Mouse (Mus musculus): ENCODE measurements around the gene Mga. TPM values are rescaled to one million over a fixed set of nuclear protein-coding genes. Genes with fewer than 3 reads are reported as not detected.

The Mga gene
- polyA plus RNA-seq, 1 experiment from 2014 or later = 19.4 TPM

DNA sequence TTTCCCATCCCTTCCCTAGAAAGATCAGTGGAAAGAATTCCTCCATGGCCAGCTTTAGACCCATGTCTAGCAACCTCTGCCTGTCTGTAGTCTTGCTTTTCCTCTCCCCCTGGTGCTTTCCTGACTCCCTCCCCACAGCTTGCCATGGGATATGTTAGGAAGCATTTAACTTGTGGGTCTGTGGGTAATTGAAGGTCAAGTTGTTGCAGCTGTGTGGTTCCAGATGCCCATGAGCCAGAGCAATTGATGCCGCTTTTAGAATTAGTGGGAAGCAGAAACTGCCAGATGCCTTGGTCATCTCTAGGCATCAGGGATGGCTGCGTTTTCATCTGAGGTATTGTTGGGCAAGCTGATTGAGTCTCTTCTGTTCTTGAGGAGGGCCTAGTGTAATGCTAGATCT lies 84.6 kb downstream of the Mga start:
- Histone ChIP-seq H3K4me2 (ENCODE audit: low read length) (no peak overlapping the region), H3K27me3 (replicated peaks; ENCODE audit: control insufficient read depth, insufficient read depth, low read length) (no peaks in the 10 kb centered on the region), H3K9me3 (ENCODE audit: control insufficient read depth, low read length) (no peaks in the 10 kb centered on the region), H3K4me1 (ENCODE audit: control insufficient read depth, insufficient read depth, low read depth, low read length) (0 out of 2 replicates have a peak, but pooled peaks cover 4% of the 10 kb centered on the region), H3K36me3 (ENCODE audit: control insufficient read depth, insufficient read depth, low read length) (no peaks in the 10 kb centered on the region), H3K27ac (ENCODE audit: low read depth, low read length) (no peak overlapping the region), H3K4me3 (ENCODE audit: low read length) (no peak overlapping the region), H3K9ac (ENCODE audit: low read depth, low read length) (no peak overlapping the region)
- ATAC-seq = no peak
- WGBS = 78% methylated on average over 2 of the region's 2 CpGs

DNA sequence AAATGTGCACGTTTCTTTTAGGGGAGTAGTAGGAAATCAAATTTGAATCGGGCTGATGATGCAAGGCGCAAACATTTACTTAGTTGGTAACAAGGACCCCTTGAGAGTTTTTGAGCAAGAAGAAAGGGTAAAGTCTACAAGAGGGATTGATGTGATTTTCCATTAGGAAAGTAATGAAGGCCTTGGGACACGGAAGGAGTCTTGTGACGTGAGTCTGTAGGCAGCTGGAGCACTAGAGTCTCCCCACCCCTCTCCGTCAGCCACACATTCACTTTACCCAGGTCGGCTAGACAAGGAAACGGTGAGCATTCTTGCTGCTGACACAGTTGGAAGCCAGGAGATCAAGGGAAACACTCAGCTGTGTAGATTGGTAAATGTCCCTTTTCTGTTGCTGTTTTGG lies 88.8 kb downstream of the Mga start:
- H3K4me3 ChIP-seq (ENCODE audit: low read length) = no peak overlapping the region
- no peak overlapping the region for H3K4me2 ChIP-seq (ENCODE audit: low read length)
- no peaks in the 10 kb centered on the region for H3K4me1 ChIP-seq (ENCODE audit: control insufficient read depth, insufficient read depth, low read depth, low read length)
- no peaks in the 10 kb centered on the region for H3K9me3 ChIP-seq (ENCODE audit: control insufficient read depth, low read length)
- H3K9ac ChIP-seq (ENCODE audit: low read depth, low read length) = no peak overlapping the region
- ATAC-seq = no peak
- 64% methylated on average over 8 of the region's 8 CpGs for WGBS
- no peaks in the 10 kb centered on the region for H3K27me3 ChIP-seq (replicated peaks; ENCODE audit: control insufficient read depth, insufficient read depth, low read length)
- no peak overlapping the region for H3K27ac ChIP-seq (ENCODE audit: low read depth, low read length)
- H3K36me3 ChIP-seq (ENCODE audit: control insufficient read depth, insufficient read depth, low read length) = no peaks in the 10 kb centered on the region

- 59% methylated on average over 6 of the region's 6 CpGs for WGBS
- H3K4me3 ChIP-seq (ENCODE audit: low read length) = no peak overlapping the region
Measured at GRCm38 (mm10) chr2:119986369-119986768, 89.3 kb downstream of the Mga start.

GRCm38 (mm10) chr2:119987441-119987840 lies 90.4 kb downstream of the Mga start:
- H3K4me1 ChIP-seq (ENCODE audit: control insufficient read depth, insufficient read depth, low read depth, low read length) = no peaks in the 10 kb centered on the region
- no peak for ATAC-seq
- no peaks in the 10 kb centered on the region for H3K36me3 ChIP-seq (ENCODE audit: control insufficient read depth, insufficient read depth, low read length)
- H3K9me3 ChIP-seq (ENCODE audit: control insufficient read depth, low read length) = no peaks in the 10 kb centered on the region
- H3K4me2 ChIP-seq (ENCODE audit: low read length) = no peak overlapping the region
- 95% methylated on average over 2 of the region's 2 CpGs for WGBS
- no peaks in the 10 kb centered on the region for H3K27me3 ChIP-seq (replicated peaks; ENCODE audit: control insufficient read depth, insufficient read depth, low read length)
- H3K4me3 ChIP-seq (ENCODE audit: low read length) = no peak overlapping the region
- no peak overlapping the region for H3K9ac ChIP-seq (ENCODE audit: low read depth, low read length)
- H3K27ac ChIP-seq (ENCODE audit: low read depth, low read length) = no peak overlapping the region

More at GRCm38 (mm10) chr2:119986369-119986768, 89.3 kb downstream of the Mga start:
- Histone ChIP-seq H3K27me3 (replicated peaks; ENCODE audit: control insufficient read depth, insufficient read depth, low read length) (no peaks in the 10 kb centered on the region), H3K4me2 (ENCODE audit: low read length) (no peak overlapping the region), H3K9me3 (ENCODE audit: control insufficient read depth, low read length) (no peaks in the 10 kb centered on the region), H3K27ac (ENCODE audit: low read depth, low read length) (no peak overlapping the region), H3K4me1 (ENCODE audit: control insufficient read depth, insufficient read depth, low read depth, low read length) (no peaks in the 10 kb centered on the region), H3K36me3 (ENCODE audit: control insufficient read depth, insufficient read depth, low read length) (no peaks in the 10 kb centered on the region), H3K9ac (ENCODE audit: low read depth, low read length) (no peak overlapping the region)
- ATAC-seq = no peak

GRCm38 (mm10) chr2:119988952-119989351 lies 91.9 kb downstream of the Mga start:
- Histone ChIP-seq H3K4me3 (ENCODE audit: low read length) (no peak overlapping the region), H3K9me3 (ENCODE audit: control insufficient read depth, low read length) (no peaks in the 10 kb centered on the region), H3K4me2 (ENCODE audit: low read length) (no peak overlapping the region), H3K36me3 (ENCODE audit: control insufficient read depth, insufficient read depth, low read length) (no peaks in the 10 kb centered on the region), H3K27me3 (replicated peaks; ENCODE audit: control insufficient read depth, insufficient read depth, low read length) (no peaks in the 10 kb centered on the region), H3K4me1 (ENCODE audit: control insufficient read depth, insufficient read depth, low read depth, low read length) (no peaks in the 10 kb centered on the region), H3K27ac (ENCODE audit: low read depth, low read length) (no peak overlapping the region), H3K9ac (ENCODE audit: low read depth, low read length) (no peak overlapping the region)
- no peak for ATAC-seq
- 95% methylated on average over 4 of the region's 4 CpGs for WGBS

- H3K27ac ChIP-seq (ENCODE audit: low read depth, low read length) = no peak overlapping the region
- no peaks in the 10 kb centered on the region for H3K36me3 ChIP-seq (ENCODE audit: control insufficient read depth, insufficient read depth, low read length)
- 87% methylated on average over 6 of the region's 6 CpGs for WGBS
- H3K4me3 ChIP-seq (ENCODE audit: low read length) = no peak overlapping the region
- H3K9ac ChIP-seq (ENCODE audit: low read depth, low read length) = no peak overlapping the region
- H3K9me3 ChIP-seq (ENCODE audit: control insufficient read depth, low read length) = no peaks in the 10 kb centered on the region
- ATAC-seq = no peak
- no peaks in the 10 kb centered on the region for H3K27me3 ChIP-seq (replicated peaks; ENCODE audit: control insufficient read depth, insufficient read depth, low read length)
- H3K4me2 ChIP-seq (ENCODE audit: low read length) = no peak overlapping the region
- H3K4me1 ChIP-seq (ENCODE audit: control insufficient read depth, insufficient read depth, low read depth, low read length) = peaks cover 4% of the 10 kb centered on the region
Measured at GRCm38 (mm10) chr2:119990881-119991280, 93.9 kb downstream of the Mga start.

- H3K4me2 ChIP-seq (ENCODE audit: low read length) = no peak overlapping the region
- H3K27me3 ChIP-seq (replicated peaks; ENCODE audit: control insufficient read depth, insufficient read depth, low read length) = no peaks in the 10 kb centered on the region
- H3K27ac ChIP-seq (ENCODE audit: low read depth, low read length) = no peak overlapping the region
- H3K9me3 ChIP-seq (ENCODE audit: control insufficient read depth, low read length) = no peaks in the 10 kb centered on the region
- H3K9ac ChIP-seq (ENCODE audit: low read depth, low read length) = no peak overlapping the region
- no peaks in the 10 kb centered on the region for H3K36me3 ChIP-seq (ENCODE audit: control insufficient read depth, insufficient read depth, low read length)
- no peak overlapping the region for H3K4me3 ChIP-seq (ENCODE audit: low read length)
- 85% methylated on average over 2 of the region's 2 CpGs for WGBS
- ATAC-seq = no peak
- peaks cover 4% of the 10 kb centered on the region for H3K4me1 ChIP-seq (ENCODE audit: control insufficient read depth, insufficient read depth, low read depth, low read length)
Measured at GRCm38 (mm10) chr2:119992349-119992748, 95.3 kb downstream of the Mga start.

DNA sequence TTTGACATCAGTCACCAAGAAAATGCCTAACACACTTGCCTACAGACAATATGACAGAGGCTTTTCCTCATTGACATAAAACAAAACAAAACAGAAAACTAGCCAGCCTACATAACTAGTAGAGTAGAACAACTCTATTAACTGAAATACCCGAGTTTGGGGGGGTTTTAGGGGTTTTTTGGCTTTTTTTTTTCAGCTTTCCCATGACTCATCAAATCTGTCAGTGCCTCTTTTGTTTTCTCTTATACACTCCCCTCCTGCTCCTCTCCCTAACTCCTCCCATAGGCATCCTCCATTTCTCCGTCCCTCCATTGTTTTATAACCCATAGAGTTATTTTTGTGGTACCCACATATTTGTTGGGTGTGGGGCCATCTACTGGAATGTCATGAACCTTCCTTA lies 96.5 kb downstream of the Mga start:
- H3K9me3 ChIP-seq (ENCODE audit: control insufficient read depth, low read length) = no peaks in the 10 kb centered on the region
- H3K4me3 ChIP-seq (ENCODE audit: low read length) = no peak overlapping the region
- WGBS = 44% methylated on average over 2 of the region's 2 CpGs
- H3K27ac ChIP-seq (ENCODE audit: low read depth, low read length) = no peak overlapping the region
- H3K9ac ChIP-seq (ENCODE audit: low read depth, low read length) = no peak overlapping the region
- no peaks in the 10 kb centered on the region for H3K36me3 ChIP-seq (ENCODE audit: control insufficient read depth, insufficient read depth, low read length)
- no peak for ATAC-seq
- no peak overlapping the region for H3K4me2 ChIP-seq (ENCODE audit: low read length)
- H3K27me3 ChIP-seq (replicated peaks; ENCODE audit: control insufficient read depth, insufficient read depth, low read length) = no peaks in the 10 kb centered on the region
- peaks cover 4% of the 10 kb centered on the region for H3K4me1 ChIP-seq (ENCODE audit: control insufficient read depth, insufficient read depth, low read depth, low read length)

DNA sequence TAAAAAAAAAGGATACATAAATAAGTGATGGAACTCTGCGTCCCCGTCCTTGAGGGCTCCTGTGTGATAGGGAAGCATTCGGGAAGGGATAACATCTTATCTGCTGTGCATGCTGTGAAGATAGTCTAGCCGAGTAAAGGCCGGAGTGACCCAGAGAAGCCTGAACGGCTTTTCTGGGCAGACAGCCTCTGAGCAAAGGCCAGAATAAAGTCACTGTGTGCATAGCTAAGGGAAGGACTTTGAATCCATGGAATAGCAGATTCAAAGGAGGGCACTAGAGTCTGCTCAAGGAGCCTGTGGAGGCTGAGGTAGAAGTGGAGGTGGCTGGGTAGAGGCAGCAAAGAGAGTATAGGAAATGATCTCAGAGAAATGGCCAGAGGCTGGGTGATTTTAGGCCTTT lies 97.8 kb downstream of the Mga start:
- H3K27me3 ChIP-seq (replicated peaks; ENCODE audit: control insufficient read depth, insufficient read depth, low read length) = no peaks in the 10 kb centered on the region
- no peak overlapping the region for H3K9ac ChIP-seq (ENCODE audit: low read depth, low read length)
- peaks cover 4% of the 10 kb centered on the region for H3K4me1 ChIP-seq (ENCODE audit: control insufficient read depth, insufficient read depth, low read depth, low read length)
- H3K4me3 ChIP-seq (ENCODE audit: low read length) = no peak overlapping the region
- H3K27ac ChIP-seq (ENCODE audit: low read depth, low read length) = peak overlapping the region; percentile 72; the same call in 1 of the 2 replicates
- WGBS = 86% methylated on average over 6 of the region's 6 CpGs
- no peak for ATAC-seq
- 0 out of 2 replicates have a peak, but pooled peaks cover 2% of the 10 kb centered on the region for H3K36me3 ChIP-seq (ENCODE audit: control insufficient read depth, insufficient read depth, low read length)
- no peaks in the 10 kb centered on the region for H3K9me3 ChIP-seq (ENCODE audit: control insufficient read depth, low read length)
- H3K4me2 ChIP-seq (ENCODE audit: low read length) = no peak overlapping the region

Data from hindbrain, embryonic 16.5 days (tissue).